Mouse (Mus musculus) spleen, adult 2 months (tissue): ENCODE measurements around the gene Tle2.

ENCODE experiments used
- CTCF ChIP-seq: fragments of 200-500 bp; IDR thresholded peaks from 2 replicates; pipeline ENCODE4 v1.5.1; 2011; ENCODE audit warnings: mild to moderate bottlenecking, inconsistent platforms; ENCODE audit not compliant: insufficient read depth, insufficient read length, insufficient replicate concordance; ENCODE audit errors: extremely low read depth
- POLR2A ChIP-seq: fragments of 200-500 bp; IDR thresholded peaks from 2 replicates; pipeline ENCODE4 v1.6.1; 2011; ENCODE audit warnings: low read depth, low read length, inconsistent platforms

GRCm38 (mm10) chr10:81593223-81593622, 18.9 kb downstream of the Tle2 start:
- TF ChIP-seq CTCF (no peak), POLR2A (no peak)
